Mouse (Mus musculus): ENCODE results near the gene Ano1.

DNA sequence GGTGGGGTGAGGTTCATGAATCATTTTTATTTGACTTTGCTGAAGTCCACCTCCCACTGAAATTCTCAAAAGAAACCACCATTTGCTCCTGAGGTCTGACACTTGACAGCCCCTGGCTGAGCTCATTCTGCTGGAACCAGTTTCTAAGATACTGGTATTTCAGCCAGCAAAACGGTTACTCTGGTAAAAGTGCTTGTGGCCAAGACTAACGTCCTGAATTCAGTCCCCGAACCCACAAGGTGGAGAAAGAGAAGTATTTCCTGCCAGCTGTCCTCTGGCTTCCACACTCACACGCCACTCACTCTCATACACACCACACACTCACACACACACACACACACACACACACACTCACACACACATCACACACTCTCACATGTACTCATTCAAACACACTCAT, 26.0 kb upstream of the Ano1 start:
- TF ChIP-seq CTCF (IDR thresholded peaks at IDR 0.05; ENCODE audit: control insufficient read depth, insufficient read depth, low read length) (no peak), POLR2A (IDR thresholded peaks at IDR 0.05; ENCODE audit: borderline replicate concordance, control insufficient read depth, low read depth, low read length) (no peak)

Measured in bone marrow, adult 2 months (tissue).